Mouse (Mus musculus): ENCODE results near the gene Arsb.

DNA sequence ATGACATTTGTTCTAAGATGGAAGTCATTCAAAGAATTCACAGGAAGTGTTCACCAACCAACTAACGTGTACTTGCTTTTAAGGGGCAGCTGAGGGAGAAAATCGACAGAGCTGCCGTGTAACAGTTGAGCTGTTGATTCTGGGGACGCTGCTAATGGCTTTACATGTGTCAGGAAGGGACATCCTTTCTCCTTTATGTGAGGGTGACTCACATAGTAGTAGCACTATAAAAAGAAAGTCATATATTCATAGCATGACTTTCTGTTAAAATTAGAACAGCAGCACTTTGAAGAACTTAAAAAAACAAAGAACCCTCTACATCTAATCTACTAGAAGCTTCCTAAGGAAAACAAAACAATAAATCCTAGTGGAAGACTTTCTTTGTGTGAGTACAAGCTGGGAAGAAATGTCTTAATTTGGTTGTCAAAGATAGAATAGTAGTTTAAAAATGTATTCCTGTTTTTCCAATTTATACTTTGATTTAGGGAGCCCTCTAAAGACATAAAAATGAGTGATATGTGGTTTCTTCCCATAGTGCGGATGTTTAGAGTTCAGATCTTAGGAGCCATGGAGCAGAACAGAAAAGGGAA, 25.7 kb downstream of the Arsb start:
- no peak for TF ChIP-seq EP300 (IDR thresholded peaks at IDR 0.05; ENCODE audit: low read depth)
- TF ChIP-seq CTCF (IDR thresholded peaks at IDR 0.05; ENCODE audit: low read depth) = no peak

Data from liver, postnatal 0 days (tissue).